Mouse (Mus musculus): ENCODE measurements around the gene Ikzf4. TPM values are rescaled to one million over a fixed set of nuclear protein-coding genes. Genes with fewer than 3 reads are reported as not detected.
"Not testable (repeated sequence)": the region's sequence is repeated elsewhere in the genome, so short reads cannot be mapped to it uniquely, and the experiment has no call there.

Gene Ikzf4
- total and polyA plus RNA-seq, 2 experiments: 0.09 to 0.80 TPM

DNA sequence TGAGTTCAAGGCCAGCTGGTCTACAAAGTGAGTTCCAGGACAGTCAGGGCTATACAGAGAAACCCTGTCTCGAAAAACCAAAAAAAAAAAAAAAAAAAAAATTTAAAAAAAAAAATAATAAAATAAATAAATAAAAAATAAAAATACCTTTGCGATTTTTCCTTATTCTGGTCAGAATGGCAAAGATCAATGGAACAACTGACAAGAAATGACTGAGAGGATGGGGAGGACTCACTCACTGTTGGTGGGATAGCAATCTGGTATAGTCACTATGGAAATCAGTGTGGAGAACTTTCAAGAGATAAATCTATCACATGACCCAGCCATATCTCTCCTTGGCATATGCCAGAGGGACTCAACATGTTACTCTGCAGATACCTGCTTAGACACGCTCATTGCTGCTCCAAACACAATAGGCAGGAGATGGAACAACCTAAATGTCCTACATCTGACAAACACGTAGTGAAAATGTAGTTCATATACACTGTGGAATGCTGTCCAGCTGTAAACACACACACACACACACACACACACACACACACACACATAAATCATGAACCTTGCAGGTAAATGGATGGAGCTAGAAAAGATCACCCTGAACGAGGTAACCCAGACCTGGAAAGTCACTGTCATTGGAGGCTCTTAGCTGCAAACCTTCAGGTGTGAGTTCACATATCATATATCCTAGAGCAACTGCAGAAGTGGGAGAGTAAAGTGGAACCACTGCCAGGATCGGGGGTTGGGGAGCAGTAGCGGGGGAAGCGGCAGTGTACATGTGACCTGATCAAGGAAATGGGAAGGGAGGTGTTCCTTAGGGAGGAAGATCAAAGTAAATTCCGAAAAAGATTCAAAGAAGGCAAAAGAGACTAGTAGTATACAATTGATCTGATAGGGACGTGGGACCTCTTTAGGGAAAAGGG is 18.1 kb downstream of the Ikzf4 start:
- H3K27me3 ChIP-seq (ENCODE audit: control insufficient read depth, insufficient read depth, low read length): no peaks in the 10 kb centered on the region
- peaks cover 13% of the 10 kb centered on the region for H3K36me3 ChIP-seq (ENCODE audit: control insufficient read depth, insufficient read depth, low read length)
- H3K27ac ChIP-seq (replicated peaks; ENCODE audit: insufficient read depth, low read depth, low read length): no peak overlapping the region
- peaks cover 6% of the 10 kb centered on the region; the same call in 1 of the 2 replicates for H3K79me2 ChIP-seq (ENCODE audit: control insufficient read depth, insufficient read depth, low read length)
- 80% methylated on average over 10 of the region's 10 CpGs for WGBS
- no peak overlapping the region for H3K9ac ChIP-seq (ENCODE audit: low read depth, low read length)
- H3K4me1 ChIP-seq (ENCODE audit: control insufficient read depth, insufficient read depth, low read length): peaks cover 6% of the 10 kb centered on the region
- no peak overlapping the region for H3K4me3 ChIP-seq (ENCODE audit: insufficient read depth, low read depth, low read length)
- TF ChIP-seq CTCF (IDR thresholded peaks at IDR 0.05; ENCODE audit: low read depth, low read length) (no peak), POLR2A (IDR thresholded peaks at IDR 0.05; ENCODE audit: extremely low read depth, insufficient read depth, low read length) (no peak)
- DNase-seq (ENCODE audit: extremely low read depth, low read depth, low spot score): no peak

DNA sequence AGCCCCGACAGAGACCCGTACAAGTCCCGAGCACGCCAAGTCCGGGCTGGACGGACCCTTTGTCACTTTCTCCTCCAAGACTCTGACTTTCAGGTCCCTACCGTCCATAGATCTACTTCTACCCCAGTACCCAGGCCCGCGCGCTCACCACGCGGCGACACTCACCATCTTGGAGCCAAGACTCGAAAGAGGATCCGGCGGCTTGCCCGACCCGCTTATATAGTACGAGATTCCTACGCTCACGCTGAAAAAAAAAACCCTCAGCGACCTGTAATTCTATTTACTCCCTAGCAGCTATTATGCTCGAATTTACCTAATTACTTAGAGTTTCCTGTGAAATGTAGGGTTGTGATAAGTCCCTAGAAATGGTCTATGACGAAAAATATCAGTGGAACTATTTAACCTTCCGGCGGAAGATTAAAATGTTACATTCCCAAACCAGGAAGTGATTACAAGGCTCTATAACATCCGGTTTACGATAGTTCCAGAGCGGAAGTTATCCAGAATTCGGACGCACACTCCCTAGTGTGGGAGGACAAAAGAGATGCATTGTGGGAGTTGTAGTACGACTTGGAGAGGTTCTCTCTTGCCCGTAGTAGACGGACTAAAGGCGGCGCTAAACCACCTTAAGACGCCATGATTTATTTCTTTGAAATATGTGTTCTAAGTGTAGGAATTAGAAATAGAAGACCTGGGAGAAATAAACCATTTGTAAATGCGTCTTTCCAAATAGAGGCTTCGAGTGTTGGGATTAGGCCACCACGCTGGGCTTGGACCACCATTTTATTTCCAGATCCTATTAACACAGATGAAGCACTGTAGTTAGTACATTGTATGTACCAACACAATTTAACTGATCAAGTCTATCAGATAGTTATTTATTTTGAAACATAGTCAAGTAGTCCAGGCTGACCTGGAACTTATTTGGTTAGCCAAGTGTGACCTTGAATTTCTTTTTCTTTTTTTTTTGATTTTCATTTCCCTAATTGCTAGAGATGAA is 19.2 kb downstream of the Ikzf4 start, which contains the start of gene Rps26:
Rps26 (minus strand) TSS at position 437 of the 1,000 bp plus-strand sequence.
- peak; percentile 100 for DNase-seq (ENCODE audit: extremely low read depth, low read depth, low spot score)
- peaks cover 13% of the 10 kb centered on the region for H3K36me3 ChIP-seq (ENCODE audit: control insufficient read depth, insufficient read depth, low read length)
- peaks cover 6% of the 10 kb centered on the region for H3K4me1 ChIP-seq (ENCODE audit: control insufficient read depth, insufficient read depth, low read length)
- H3K4me3 ChIP-seq (ENCODE audit: insufficient read depth, low read depth, low read length): peak within 1 kb of the TSS; percentile 97
- H3K27ac ChIP-seq (replicated peaks; ENCODE audit: insufficient read depth, low read depth, low read length): peak within 1 kb of the TSS; percentile 80
- 2% methylated on average over 40 of the region's 40 CpGs for WGBS
- peak within 1 kb of the TSS; percentile 95 for H3K9ac ChIP-seq (ENCODE audit: low read depth, low read length)
- peaks cover 6% of the 10 kb centered on the region; the same call in 1 of the 2 replicates for H3K79me2 ChIP-seq (ENCODE audit: control insufficient read depth, insufficient read depth, low read length)
- no peak for TF ChIP-seq CTCF (IDR thresholded peaks at IDR 0.05; ENCODE audit: low read depth, low read length)
- peak; percentile 78 for TF ChIP-seq POLR2A (IDR thresholded peaks at IDR 0.05; ENCODE audit: extremely low read depth, insufficient read depth, low read length)
- no peaks in the 10 kb centered on the region for H3K27me3 ChIP-seq (ENCODE audit: control insufficient read depth, insufficient read depth, low read length)

DNA sequence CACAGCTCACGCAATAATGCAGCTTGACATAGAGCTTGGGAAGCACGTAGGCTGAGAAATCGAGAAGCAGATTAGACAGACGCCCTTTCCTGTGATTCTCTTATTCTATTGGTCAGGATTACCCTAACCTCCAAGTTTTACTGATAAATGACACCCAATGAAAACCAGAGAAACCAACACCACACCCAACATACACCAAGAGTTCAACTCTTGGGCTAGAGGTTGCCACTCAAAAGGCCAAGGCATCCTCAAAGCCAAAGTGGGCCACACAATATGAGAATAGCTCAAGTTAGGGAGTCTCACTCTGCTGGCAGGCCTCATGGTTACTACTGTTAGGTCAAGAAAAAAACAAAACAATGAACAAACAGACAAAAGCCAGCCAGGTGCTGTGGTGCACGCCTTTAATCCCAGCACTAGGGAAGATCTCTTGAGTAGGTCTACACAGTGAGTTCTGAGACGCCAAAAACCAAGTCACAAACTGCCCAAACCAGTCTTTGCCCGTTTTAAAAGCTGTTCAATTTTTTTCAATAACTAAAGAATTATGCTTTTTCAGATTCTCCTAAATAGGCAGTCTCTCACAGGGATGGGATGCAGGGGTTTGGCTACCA is 20.4 kb downstream of the Ikzf4 start:
- no peaks in the 10 kb centered on the region for H3K27me3 ChIP-seq (ENCODE audit: control insufficient read depth, insufficient read depth, low read length)
- peak overlapping the region; percentile 97 for H3K4me3 ChIP-seq (ENCODE audit: insufficient read depth, low read depth, low read length)
- WGBS: 34% methylated on average over 7 of the region's 7 CpGs
- H3K36me3 ChIP-seq (ENCODE audit: control insufficient read depth, insufficient read depth, low read length): peaks cover 13% of the 10 kb centered on the region
- H3K4me1 ChIP-seq (ENCODE audit: control insufficient read depth, insufficient read depth, low read length): peaks cover 6% of the 10 kb centered on the region
- no peak for DNase-seq (ENCODE audit: extremely low read depth, low read depth, low spot score)
- TF ChIP-seq POLR2A (IDR thresholded peaks at IDR 0.05; ENCODE audit: extremely low read depth, insufficient read depth, low read length) (no peak), CTCF (IDR thresholded peaks at IDR 0.05; ENCODE audit: low read depth, low read length) (no peak)
- H3K9ac ChIP-seq (ENCODE audit: low read depth, low read length): peak overlapping the region; percentile 95
- no peak overlapping the region for H3K27ac ChIP-seq (replicated peaks; ENCODE audit: insufficient read depth, low read depth, low read length)
- H3K79me2 ChIP-seq (ENCODE audit: control insufficient read depth, insufficient read depth, low read length): peaks cover 6% of the 10 kb centered on the region; the same call in 1 of the 2 replicates

DNA sequence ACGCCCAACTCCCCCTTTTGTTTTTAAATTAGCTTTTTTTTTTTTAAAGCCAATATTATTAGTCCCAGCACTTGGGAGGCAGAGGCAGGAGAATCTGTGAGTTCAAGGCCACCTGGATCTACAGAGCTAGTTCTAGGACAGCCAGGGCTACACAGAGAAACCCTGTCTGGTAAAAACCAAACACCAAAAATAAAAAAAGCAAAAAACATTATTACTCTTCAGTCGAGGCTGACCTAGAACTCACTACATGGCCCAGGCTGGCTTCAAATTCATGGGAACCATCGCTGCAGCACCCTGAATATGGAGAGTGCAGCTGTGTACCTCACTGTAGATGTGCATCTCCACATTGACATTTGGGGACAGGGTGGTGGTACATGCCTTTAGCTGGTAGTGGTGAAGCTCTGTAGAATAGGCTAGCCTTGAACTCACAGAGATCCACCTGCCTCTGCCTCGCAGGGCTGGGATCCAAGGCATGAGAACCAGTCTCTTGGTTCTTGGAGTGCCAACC is 22.6 kb downstream of the Ikzf4 start:
- not testable (repeated sequence) for H3K79me2 ChIP-seq (ENCODE audit: control insufficient read depth, insufficient read depth, low read length); H3K4me3 ChIP-seq (ENCODE audit: insufficient read depth, low read depth, low read length); H3K27ac ChIP-seq (replicated peaks; ENCODE audit: insufficient read depth, low read depth, low read length); H3K27me3 ChIP-seq (ENCODE audit: control insufficient read depth, insufficient read depth, low read length); H3K4me1 ChIP-seq (ENCODE audit: control insufficient read depth, insufficient read depth, low read length); H3K9ac ChIP-seq (ENCODE audit: low read depth, low read length); DNase-seq (ENCODE audit: extremely low read depth, low read depth, low spot score)
- WGBS: 89% methylated on average over 4 of the region's 4 CpGs
- peaks cover 13% of the 10 kb centered on the region for H3K36me3 ChIP-seq (ENCODE audit: control insufficient read depth, insufficient read depth, low read length)

DNA sequence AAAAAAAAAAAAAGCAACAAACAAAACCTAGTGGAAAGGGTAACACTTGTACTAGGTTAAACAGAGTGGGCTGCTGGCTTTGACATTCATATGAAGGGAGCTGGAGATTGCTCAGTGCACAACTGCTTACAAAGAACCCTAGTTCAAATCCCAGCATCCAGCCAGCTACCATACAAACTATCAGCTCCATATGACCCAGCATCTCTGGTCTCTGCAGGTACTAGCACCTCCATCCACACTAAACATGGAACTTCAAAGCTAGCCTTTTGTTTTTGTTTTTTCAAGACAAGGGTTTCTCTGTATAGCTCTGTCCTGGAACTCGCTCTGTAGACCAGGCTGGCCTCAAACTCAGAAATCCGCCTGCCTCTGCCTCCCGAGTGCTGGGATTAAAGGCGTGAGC is 23.1 kb downstream of the Ikzf4 start:
- H3K4me1 ChIP-seq (ENCODE audit: control insufficient read depth, insufficient read depth, low read length): peaks cover 6% of the 10 kb centered on the region
- H3K79me2 ChIP-seq (ENCODE audit: control insufficient read depth, insufficient read depth, low read length): peaks cover 6% of the 10 kb centered on the region; the same call in 1 of the 2 replicates
- WGBS: 97% methylated on average over 4 of the region's 4 CpGs
- no peak for TF ChIP-seq CTCF (IDR thresholded peaks at IDR 0.05; ENCODE audit: low read depth, low read length)
- no peak for TF ChIP-seq POLR2A (IDR thresholded peaks at IDR 0.05; ENCODE audit: extremely low read depth, insufficient read depth, low read length)
- DNase-seq (ENCODE audit: extremely low read depth, low read depth, low spot score): no peak
- no peaks in the 10 kb centered on the region for H3K27me3 ChIP-seq (ENCODE audit: control insufficient read depth, insufficient read depth, low read length)
- no peak overlapping the region for H3K9ac ChIP-seq (ENCODE audit: low read depth, low read length)
- H3K4me3 ChIP-seq (ENCODE audit: insufficient read depth, low read depth, low read length): no peak overlapping the region
- no peak overlapping the region for H3K27ac ChIP-seq (replicated peaks; ENCODE audit: insufficient read depth, low read depth, low read length)
- peaks cover 13% of the 10 kb centered on the region for H3K36me3 ChIP-seq (ENCODE audit: control insufficient read depth, insufficient read depth, low read length)

Data from liver, adult 2 months (tissue).